Mouse (Mus musculus): ENCODE measurements around the gene Sp2. TPM values are rescaled to one million over a fixed set of nuclear protein-coding genes. Genes with fewer than 3 reads are reported as not detected.

Sp2 gene
- total RNA-seq, 1 experiment: 5.4 TPM

DNA sequence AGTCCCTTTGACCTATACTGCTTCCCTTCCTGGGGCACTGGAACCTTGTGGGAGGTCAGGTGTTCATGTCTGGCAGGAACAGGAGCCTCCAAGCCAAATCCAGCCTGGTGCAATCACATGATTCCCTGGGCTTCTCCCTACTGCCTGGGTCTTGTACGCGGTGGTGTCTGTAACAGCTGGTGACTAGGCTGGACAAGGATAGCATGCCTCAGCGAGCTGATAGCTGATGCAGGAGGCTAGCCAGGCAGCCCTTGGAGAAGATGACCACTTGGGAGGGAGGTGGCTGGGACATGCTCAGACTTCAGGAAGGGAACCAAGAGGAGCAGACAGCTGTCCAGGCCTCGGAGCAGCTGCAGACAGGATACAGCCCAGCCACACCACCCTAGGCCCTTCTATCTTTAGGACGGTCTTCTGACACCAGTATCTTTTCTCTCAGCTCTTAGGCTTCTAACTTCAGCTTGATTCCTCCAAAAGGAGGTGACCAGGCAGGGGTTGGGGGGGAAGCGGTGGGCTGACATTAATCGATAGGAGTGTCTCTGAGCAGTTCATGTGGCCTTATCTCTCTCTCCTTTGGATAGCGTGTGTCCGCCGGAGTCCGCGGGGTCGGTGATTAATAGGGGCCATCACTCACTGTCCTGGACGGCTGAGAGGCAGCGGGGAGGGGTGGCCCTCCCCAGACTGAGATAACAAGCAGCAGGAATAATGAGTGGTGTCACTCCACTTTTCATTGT is 76.2 kb downstream of the Sp2 start:
- in situ Hi-C loops (cut with MboI; ENCODE audit: low sequenced_read_pairs in 2 of 2, unreplicated experiment in 2 of 2): no loop called here
- TF ChIP-seq CHD2 (IDR thresholded peaks at IDR 0.05; ENCODE audit: low read depth, low read length): no peak
- TF ChIP-seq HCFC1 (IDR thresholded peaks at IDR 0.05; ENCODE audit: borderline replicate concordance, insufficient read depth, low read length): no peak
- no peak for TF ChIP-seq MAFK (IDR thresholded peaks at IDR 0.05; ENCODE audit: insufficient read depth, low read depth, low read length)
- no peak for TF ChIP-seq ZNF384 (IDR thresholded peaks at IDR 0.05; ENCODE audit: low read depth, low read length)
- no peak for TF ChIP-seq ZC3H11A (IDR thresholded peaks at IDR 0.05; ENCODE audit: borderline replicate concordance, low read depth, low read length)
- DNase-seq (ENCODE audit: low read depth, low spot score): no peak
- peaks cover 44% of the 10 kb centered on the region for H3K36me3 ChIP-seq (ENCODE audit: control insufficient read depth, insufficient read depth, low read length, poor library complexity, severe bottlenecking)
- H3K27ac ChIP-seq (ENCODE audit: insufficient read depth, low read depth, low read length, poor library complexity, severe bottlenecking): no peak overlapping the region
- no peak overlapping the region for H3K9ac ChIP-seq (ENCODE audit: insufficient read depth, low read depth, low read length, poor library complexity, severe bottlenecking)
- no peak overlapping the region for H3K4me3 ChIP-seq (ENCODE audit: insufficient read depth in 1 of 2, low read depth in 1 of 2, low read length in 2 of 2, poor library complexity in 1 of 2, severe bottlenecking in 1 of 2)
- H3K9me3 ChIP-seq (ENCODE audit: control insufficient read depth, insufficient read depth, low read depth, low read length): no peaks in the 10 kb centered on the region
- H3K4me1 ChIP-seq (ENCODE audit: control insufficient read depth in 2 of 2, insufficient read depth in 2 of 2, low read length in 2 of 2, poor library complexity in 1 of 2): peaks cover 3 to 20% of the 10 kb centered on the region in 2 experiments; a peak in 3 of 4 replicates

Other genes with a start within 250 kb of the Sp2 start
- 55.6 and 57.6 TPM in 2 replicates for gene Snx11, start 205.4 kb downstream of the Sp2 start, total RNA-seq (2012; rRNA removed)
- gene Cbx1, start 193.8 kb downstream of the Sp2 start, total RNA-seq (2012; rRNA removed): 112 and 153 TPM in 2 replicates
- 166 and 208 TPM in 2 replicates for gene Nfe2l1, start 153.0 kb downstream of the Sp2 start, total RNA-seq (2012; rRNA removed)
- gene Copz2, start 133.1 kb downstream of the Sp2 start, total RNA-seq (2012; rRNA removed): 2.5 and 5.5 TPM in 2 replicates
- 87.5 and 134 TPM in 2 replicates for gene Cdk5rap3, start 66.5 kb downstream of the Sp2 start, total RNA-seq (2012; rRNA removed)
- 0.67 and 1.2 TPM in 2 replicates for gene Prr15l, start 54.9 kb downstream of the Sp2 start, total RNA-seq (2012; rRNA removed)
- 24.0 and 27.7 TPM in 2 replicates for gene Pnpo, start 39.0 kb downstream of the Sp2 start, total RNA-seq (2012; rRNA removed)
- gene Sp6, start 30.4 kb upstream of the Sp2 start, total RNA-seq (2012; rRNA removed): 3.2 and 5.0 TPM in 2 replicates
- 16.5 and 22.2 TPM in 2 replicates for gene Scrn2, start 47.0 kb upstream of the Sp2 start, total RNA-seq (2012; rRNA removed)
- gene Lrrc46, start 58.4 kb upstream of the Sp2 start, total RNA-seq (2012; rRNA removed): 0.42 and 0.54 TPM in 2 replicates
- 55.3 and 70.3 TPM in 2 replicates for gene Mrpl10, start 58.6 kb upstream of the Sp2 start, total RNA-seq (2012; rRNA removed)
- gene Osbpl7, start 67.7 kb upstream of the Sp2 start, total RNA-seq (2012; rRNA removed): 6.6 and 7.2 TPM in 2 replicates
- gene Tbx21, start 132.4 kb upstream of the Sp2 start, total RNA-seq (2012; rRNA removed): 0.27 and 0.32 TPM in 2 replicates
- gene Tbkbp1, start 168.5 kb upstream of the Sp2 start, total RNA-seq (2012; rRNA removed): 3.5 and 4.5 TPM in 2 replicates
- gene Kpnb1, start 204.9 kb upstream of the Sp2 start, total RNA-seq (2012; rRNA removed): 272 and 369 TPM in 2 replicates

Data from ES-E14 (cell line).